Mouse (Mus musculus) cerebellum, adult 2 months (tissue): ENCODE measurements around the gene Stk19. TPM values are rescaled to one million over a fixed set of nuclear protein-coding genes. Genes with fewer than 3 reads are reported as not detected.

ENCODE experiments used
- DNase-seq, 2 experiments: peaks; one replicate each; pipeline ENCODE4 v3.0.0; 2021
- H3K27ac ChIP-seq: fragments of 200-500 bp; 2 replicates; pipeline ENCODE4 v1.5.1; 2012; ENCODE audit warnings: low read length, control low read depth, inconsistent platforms; ENCODE audit not compliant: insufficient read depth
- H3K27me3 ChIP-seq: fragments of 200-500 bp; 2 replicates; pipeline ENCODE4 v1.6.1; 2012; ENCODE audit warnings: inconsistent platforms, mild to moderate bottlenecking, low read length, moderate library complexity; ENCODE audit not compliant: control insufficient read depth, insufficient read depth
- H3K4me1 ChIP-seq: fragments of 200-500 bp; 2 replicates; pipeline ENCODE4 v1.6.1; 2011; ENCODE audit warnings: low read length; ENCODE audit not compliant: control insufficient read depth, insufficient read depth
- H3K4me3 ChIP-seq: fragments of 200-500 bp; replicated peaks from 2 replicates; pipeline ENCODE3; 2011; ENCODE audit warnings: mild to moderate bottlenecking, low read depth, low read length, control low read depth; ENCODE audit not compliant: insufficient read depth
- CTCF ChIP-seq: fragments of 200-500 bp; IDR thresholded peaks from 2 replicates; pipeline ENCODE4 v1.5.1; 2011; ENCODE audit warnings: low read depth, mild to moderate bottlenecking, control low read depth, low read length, moderate library complexity, borderline replicate concordance; ENCODE audit not compliant: insufficient read depth
- POLR2A ChIP-seq: fragments of 200-500 bp; IDR thresholded peaks from 2 replicates; pipeline ENCODE4 v1.6.1; 2011; ENCODE audit warnings: low read length, control low read depth, borderline replicate concordance; ENCODE audit not compliant: insufficient read depth
- WGBS: fragments of 180-500 bp; shearing (Covaris S2); methylation state at CpG from one replicate; pipeline ENCODE4 v1.1.7; 2018; 5-methylcytosine and 5-hydroxymethylcytosine counted together
- polyA plus RNA-seq: library from polyadenylated mRNA; depleted of rRNA; stranded (reverse); fragments of >200 nt; gene quantifications from 2 replicates; pipeline ENCODE4 v1.2.3, GENCODE M21; 2012

Gene Stk19
- polyA plus RNA-seq, 1 experiment: 52.9 TPM

- Histone ChIP-seq H3K27ac (no peak overlapping the region), H3K27me3 (no peaks in the 10 kb centered on the region), H3K4me3 (no peak overlapping the region), H3K4me1 (no peaks in the 10 kb centered on the region)
- 55% methylated on average over 7 of the region's 7 CpGs for WGBS
- TF ChIP-seq CTCF: no peak
- no peak for TF ChIP-seq POLR2A
- DNase-seq: no peak
These were observed 29.2 kb upstream of the Stk19 start for GRCm38 (mm10) chr17:34865981-34866380.

- H3K4me3 ChIP-seq: no peak within 1 kb of the TSS
- no peak within 1 kb of the TSS for H3K27ac ChIP-seq
- no peak for TF ChIP-seq CTCF
- TF ChIP-seq POLR2A: no peak
- no peaks in the 10 kb centered on the region for H3K4me1 ChIP-seq
- no peaks in the 10 kb centered on the region for H3K27me3 ChIP-seq
- DNase-seq: no peak
- 59% methylated on average over 8 of the region's 8 CpGs for WGBS
These were observed 25.8 kb upstream of the Stk19 start, which contains the start of gene Cfb for GRCm38 (mm10) chr17:34862416-34863081. Gene Cfb, minus strand, starts transcription at chr17:34862518.

GRCm38 (mm10) chr17:34861704-34862415 is 25.1 kb upstream of the Stk19 start:
- no peaks in the 10 kb centered on the region for H3K27me3 ChIP-seq
- DNase-seq: no peak
- H3K27ac ChIP-seq: no peak overlapping the region
- no peak overlapping the region for H3K4me3 ChIP-seq
- WGBS: 66% methylated on average over 13 of the region's 13 CpGs
- no peaks in the 10 kb centered on the region for H3K4me1 ChIP-seq
- TF ChIP-seq POLR2A (no peak), CTCF (no peak)

GRCm38 (mm10) chr17:34860514-34860913 is 23.8 kb upstream of the Stk19 start:
- no peak for DNase-seq
- 87% methylated on average over 9 of the region's 9 CpGs for WGBS
- Histone ChIP-seq H3K4me3 (no peak overlapping the region), H3K27me3 (no peaks in the 10 kb centered on the region), H3K4me1 (no peaks in the 10 kb centered on the region), H3K27ac (no peak overlapping the region)
- TF ChIP-seq CTCF (no peak), POLR2A (no peak)

- WGBS: 80% methylated on average over 4 of the region's 4 CpGs
- Histone ChIP-seq H3K27ac (no peak overlapping the region), H3K27me3 (no peaks in the 10 kb centered on the region), H3K4me3 (no peak overlapping the region), H3K4me1 (no peaks in the 10 kb centered on the region)
- DNase-seq: no peak
- TF ChIP-seq POLR2A: no peak
- no peak for TF ChIP-seq CTCF
These were observed 21.9 kb upstream of the Stk19 start for GRCm38 (mm10) chr17:34858670-34859069.

GRCm38 (mm10) chr17:34855825-34856224 is 19.1 kb upstream of the Stk19 start:
- DNase-seq: peak in 1 of 2 experiments; percentile 40
- 12% methylated on average over 3 of the region's 3 CpGs for WGBS
- TF ChIP-seq POLR2A (no peak), CTCF (peak; percentile 74)

GRCm38 (mm10) chr17:34854761-34855160 is 18.0 kb upstream of the Stk19 start:
- H3K27me3 ChIP-seq: no peaks in the 10 kb centered on the region
- DNase-seq: no peak
- 79% methylated on average over 3 of the region's 3 CpGs for WGBS
- H3K4me1 ChIP-seq: no peaks in the 10 kb centered on the region
- H3K4me3 ChIP-seq: no peak overlapping the region
- no peak for TF ChIP-seq POLR2A
- TF ChIP-seq CTCF: no peak
- H3K27ac ChIP-seq: no peak overlapping the region

More at GRCm38 (mm10) chr17:34855825-34856224, 19.1 kb upstream of the Stk19 start:
- Histone ChIP-seq H3K4me3 (no peak overlapping the region), H3K27ac (no peak overlapping the region), H3K4me1 (no peaks in the 10 kb centered on the region), H3K27me3 (no peaks in the 10 kb centered on the region)

GRCm38 (mm10) chr17:34853511-34853910 is 16.8 kb upstream of the Stk19 start:
- H3K27me3 ChIP-seq: no peaks in the 10 kb centered on the region
- no peak overlapping the region for H3K4me3 ChIP-seq

More at GRCm38 (mm10) chr17:34853511-34853910, 16.8 kb upstream of the Stk19 start:
- DNase-seq: no peak
- Histone ChIP-seq H3K4me1 (no peaks in the 10 kb centered on the region), H3K27ac (no peak overlapping the region)
- TF ChIP-seq POLR2A (no peak), CTCF (no peak)
- 80% methylated on average over 8 of the region's 8 CpGs for WGBS
